Mouse (Mus musculus) intestine, embryonic 14.5 days (tissue): ENCODE measurements around the gene Lrrc49. TPM values are rescaled to one million over a fixed set of nuclear protein-coding genes. Genes with fewer than 3 reads are reported as not detected.

ENCODE experiments used
- ATAC-seq: fragments of 200-750 bp; cut with Nextera tagmentation; replicated peaks from 2 replicates; pipeline ENCODE4 v1.8.0; 2017; ENCODE audit warnings: low read depth, moderate number of reproducible peaks, moderate TSS enrichment, moderate library complexity; ENCODE audit not compliant: low FRiP score, low TSS enrichment
- DNase-seq: peaks from one replicate; pipeline ENCODE4 v3.0.0-alpha.2; 2018; ENCODE audit warnings: low spot score
- H3K27ac ChIP-seq: fragments of 300-500 bp; sonication (generic); 2 replicates; pipeline ENCODE4 v1.5.1; 2014; ENCODE audit warnings: low read depth, mild to moderate bottlenecking, control low read depth
- H3K27me3 ChIP-seq: fragments of 300-500 bp; sonication (generic); replicated peaks from 2 replicates; pipeline ENCODE4 v1.6.1; 2014; ENCODE audit warnings: low read length, control low read depth; ENCODE audit not compliant: control insufficient read depth, insufficient read depth
- H3K36me3 ChIP-seq: fragments of 300-500 bp; sonication (generic); 2 replicates; pipeline ENCODE4 v1.6.1; 2014; ENCODE audit warnings: low read length, control low read depth; ENCODE audit not compliant: control insufficient read depth, insufficient read depth
- H3K4me1 ChIP-seq: fragments of 300-500 bp; sonication (generic); replicated peaks from 2 replicates; pipeline ENCODE4 v1.6.1; 2014; ENCODE audit warnings: low read length, control low read depth, mixed read lengths; ENCODE audit not compliant: control insufficient read depth, insufficient read depth
- H3K4me2 ChIP-seq: fragments of 300-500 bp; sonication (generic); 2 replicates; pipeline ENCODE4 v1.6.1; 2014; ENCODE audit warnings: low read length
- H3K4me3 ChIP-seq: fragments of 300-500 bp; sonication (generic); 2 replicates; pipeline ENCODE4 v1.5.1; 2014; ENCODE audit warnings: low read depth, low read length, control low read depth, mixed read lengths
- H3K9ac ChIP-seq: fragments of 300-500 bp; sonication (generic); 2 replicates; pipeline ENCODE4 v1.6.1; 2014; ENCODE audit warnings: mild to moderate bottlenecking, low read length
- H3K9me3 ChIP-seq: fragments of 300-500 bp; sonication (generic); 2 replicates; pipeline ENCODE4 v1.6.1; 2016; ENCODE audit warnings: low read length, control low read depth; ENCODE audit not compliant: control insufficient read depth
- WGBS: fragments of 180-500 bp; shearing (Covaris S2); extraction: QIAGEN DNeasy Blood & Tissue Kit; methylation state at CpG from one replicate; pipeline ENCODE4 v1.1.7; 2014; 5-methylcytosine and 5-hydroxymethylcytosine counted together
- polyA plus RNA-seq: library from polyadenylated mRNA; unstranded; fragments of >200 nt; fragmentation: Nextera tagmentation; extraction: Ambion mirVana; gene quantifications from 2 replicates; pipeline ENCODE4 v1.2.1, GENCODE M21; 2014

The Lrrc49 gene
- polyA plus RNA-seq, 1 experiment from 2014 or later, result 18.7 TPM

GRCm38 (mm10) chr9:60604971-60605370, 83.0 kb downstream of the Lrrc49 start:
- ATAC-seq (no peak), DNase-seq (no peak)
- no peaks in the 10 kb centered on the region for H3K36me3 ChIP-seq
- H3K4me3 ChIP-seq, result no peak overlapping the region
- WGBS, result 64% methylated on average over 2 of the region's 2 CpGs
- H3K27ac ChIP-seq, result no peak overlapping the region
- H3K4me2 ChIP-seq, result no peak overlapping the region
- H3K9ac ChIP-seq, result no peak overlapping the region
- no peaks in the 10 kb centered on the region for H3K9me3 ChIP-seq
- no peaks in the 10 kb centered on the region for H3K4me1 ChIP-seq
- H3K27me3 ChIP-seq, result no peaks in the 10 kb centered on the region

DNA sequence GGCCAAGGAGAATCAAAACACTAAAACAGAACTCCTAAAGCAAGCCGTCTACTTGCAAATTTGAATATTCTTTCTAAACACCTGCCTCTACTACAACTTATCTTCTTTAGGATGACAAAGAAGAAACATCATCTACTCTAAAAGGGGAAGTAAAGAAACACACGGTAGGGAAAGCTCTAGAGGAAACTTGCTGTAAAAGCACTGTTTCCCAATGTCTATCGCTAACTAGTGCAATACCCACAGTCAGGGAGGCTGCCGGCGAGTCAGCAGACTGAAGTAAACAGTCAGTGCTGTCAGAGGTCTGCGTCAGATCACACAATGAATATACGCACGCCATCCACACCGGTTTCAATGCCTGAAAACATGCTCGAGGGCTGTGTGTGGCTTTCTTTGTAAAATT, 86.0 kb downstream of the Lrrc49 start:
- Histone ChIP-seq H3K4me2 (no peak overlapping the region), H3K27ac (no peak overlapping the region), H3K27me3 (no peaks in the 10 kb centered on the region), H3K4me3 (no peak overlapping the region), H3K36me3 (0 out of 2 replicates have a peak, but pooled peaks cover 6% of the 10 kb centered on the region), H3K9me3 (no peaks in the 10 kb centered on the region), H3K4me1 (no peaks in the 10 kb centered on the region), H3K9ac (no peak overlapping the region)
- 52% methylated on average over 10 of the region's 10 CpGs for WGBS
- DNase-seq, result no peak
- ATAC-seq, result no peak

DNA sequence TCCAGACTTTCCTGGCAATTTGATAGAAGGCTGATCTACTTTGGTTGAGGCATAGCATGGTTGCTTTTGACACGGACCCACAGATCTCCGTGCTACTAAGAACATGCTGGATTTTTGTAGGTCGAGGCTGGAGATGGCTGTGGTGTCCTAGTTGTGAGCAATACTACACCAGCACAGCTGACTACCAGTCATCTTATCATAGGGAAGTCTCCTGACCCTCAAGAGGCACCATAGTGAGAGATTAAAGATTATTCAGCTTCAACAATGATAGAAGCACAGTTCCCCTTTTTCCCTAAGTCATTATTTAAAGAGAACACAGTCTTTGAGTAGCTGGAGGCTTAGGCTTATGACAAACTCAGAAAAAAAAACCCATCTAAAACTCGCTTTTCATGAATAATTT, 87.7 kb downstream of the Lrrc49 start:
- WGBS, result 88% methylated on average over 4 of the region's 4 CpGs
- H3K9ac ChIP-seq, result no peak overlapping the region

DNA sequence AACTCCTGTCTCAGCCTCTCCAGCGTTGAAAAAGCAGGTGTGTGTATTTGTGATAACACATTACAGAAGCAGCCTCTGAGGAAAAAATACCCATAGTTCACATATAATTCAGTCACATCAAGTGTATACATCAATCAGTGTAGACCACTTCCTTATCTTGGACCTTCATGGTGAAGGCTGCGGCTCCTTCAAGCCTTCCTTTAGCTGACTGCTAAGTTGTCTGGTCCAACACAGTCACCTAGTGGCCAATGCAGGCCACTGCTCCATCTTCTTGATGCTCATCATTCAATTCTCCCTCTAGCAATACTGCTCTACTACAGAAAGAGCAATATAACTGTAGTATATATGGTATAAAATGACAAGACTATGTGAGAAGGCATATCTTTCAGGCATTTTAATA, 88.5 kb downstream of the Lrrc49 start:
- DNase-seq, result no peak
- WGBS, result 51% methylated on average over 2 of the region's 2 CpGs
- no peak overlapping the region for H3K4me3 ChIP-seq
- no peaks in the 10 kb centered on the region for H3K4me1 ChIP-seq
- no peaks in the 10 kb centered on the region for H3K9me3 ChIP-seq
- H3K4me2 ChIP-seq, result no peak overlapping the region
- 0 out of 2 replicates have a peak, but pooled peaks have one; percentile 32 for ATAC-seq
- no peak overlapping the region for H3K27ac ChIP-seq
- H3K9ac ChIP-seq, result no peak overlapping the region
- no peaks in the 10 kb centered on the region for H3K27me3 ChIP-seq
- H3K36me3 ChIP-seq, result 0 out of 2 replicates have a peak, but pooled peaks cover 6% of the 10 kb centered on the region

More for the DNA sequence above, 87.7 kb downstream of the Lrrc49 start:
- DNase-seq (no peak), ATAC-seq (no peak)
- Histone ChIP-seq H3K4me1 (no peaks in the 10 kb centered on the region), H3K9me3 (no peaks in the 10 kb centered on the region), H3K36me3 (0 out of 2 replicates have a peak, but pooled peaks cover 6% of the 10 kb centered on the region), H3K4me3 (no peak overlapping the region), H3K27me3 (no peaks in the 10 kb centered on the region), H3K27ac (no peak overlapping the region), H3K4me2 (no peak overlapping the region)

DNA sequence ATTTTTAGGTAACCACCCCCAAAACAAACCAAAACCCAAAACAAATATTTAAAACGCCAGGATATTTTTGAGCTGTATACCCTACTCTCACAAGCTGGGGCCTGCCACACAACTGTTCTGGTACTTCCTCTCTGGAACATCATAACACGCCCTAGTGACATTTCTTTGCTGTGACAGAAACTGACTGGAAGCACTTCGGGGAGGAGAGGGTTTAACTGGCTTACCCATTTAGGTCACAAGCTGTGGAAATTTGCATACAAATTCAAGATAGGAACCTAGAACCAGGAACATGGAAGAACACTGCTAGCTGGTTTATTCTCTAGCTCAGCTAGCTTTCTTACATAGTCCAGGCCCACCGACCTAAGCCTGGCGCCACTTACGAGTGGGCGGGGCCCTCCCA, 92.6 kb downstream of the Lrrc49 start:
- no peak overlapping the region for H3K27ac ChIP-seq
- ATAC-seq, result no peak
- 0 out of 2 replicates have a peak, but pooled peaks cover 6% of the 10 kb centered on the region for H3K36me3 ChIP-seq
- whole genome bisulfite sequencing, result 61% methylated on average over 7 of the region's 7 CpGs
- DNase-seq, result no peak
- no peaks in the 10 kb centered on the region for H3K27me3 ChIP-seq
- no peak overlapping the region for H3K4me3 ChIP-seq
- H3K9me3 ChIP-seq, result no peaks in the 10 kb centered on the region
- H3K9ac ChIP-seq, result no peak overlapping the region
- no peak overlapping the region for H3K4me2 ChIP-seq
- H3K4me1 ChIP-seq, result no peaks in the 10 kb centered on the region

DNA sequence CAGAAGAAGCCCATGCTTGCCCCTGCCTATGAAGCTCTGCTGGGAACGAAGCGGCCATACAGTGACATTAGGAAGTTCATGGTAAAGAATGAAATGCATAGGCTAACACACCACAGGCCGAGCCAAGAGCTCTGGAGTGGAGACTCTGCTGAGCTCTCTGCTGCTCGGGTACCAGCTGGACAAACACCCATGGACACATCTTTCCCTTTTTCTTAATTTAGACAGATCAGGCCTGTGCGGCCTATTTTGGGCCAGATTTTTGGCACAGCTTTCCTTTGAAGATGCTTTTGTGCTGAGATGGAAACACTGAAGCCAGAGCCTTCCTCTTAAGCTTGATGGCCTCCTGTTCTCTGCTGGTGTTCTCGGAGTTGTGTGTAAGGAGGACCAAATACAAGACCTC, 95.0 kb downstream of the Lrrc49 start:
- no peaks in the 10 kb centered on the region for H3K27me3 ChIP-seq
- H3K27ac ChIP-seq, result peak overlapping the region; percentile 19; the same call in 1 of the 2 replicates
- H3K4me1 ChIP-seq, result no peaks in the 10 kb centered on the region
- no peak overlapping the region for H3K4me2 ChIP-seq
- 62% methylated on average over 6 of the region's 6 CpGs for WGBS
- no peak overlapping the region for H3K4me3 ChIP-seq
- no peak for ATAC-seq
- H3K9me3 ChIP-seq, result no peaks in the 10 kb centered on the region
- no peak for DNase-seq
- no peak overlapping the region for H3K9ac ChIP-seq
- no peaks in the 10 kb centered on the region for H3K36me3 ChIP-seq

GRCm38 (mm10) chr9:60592363-60592762, 95.6 kb downstream of the Lrrc49 start:
- DNase-seq (no peak), ATAC-seq (no peak)
- Histone ChIP-seq H3K27me3 (no peaks in the 10 kb centered on the region), H3K27ac (no peak overlapping the region), H3K36me3 (no peaks in the 10 kb centered on the region), H3K4me1 (no peaks in the 10 kb centered on the region), H3K9me3 (no peaks in the 10 kb centered on the region), H3K4me2 (no peak overlapping the region), H3K9ac (no peak overlapping the region), H3K4me3 (no peak overlapping the region)
- WGBS, result 52% methylated on average over 5 of the region's 5 CpGs

DNA sequence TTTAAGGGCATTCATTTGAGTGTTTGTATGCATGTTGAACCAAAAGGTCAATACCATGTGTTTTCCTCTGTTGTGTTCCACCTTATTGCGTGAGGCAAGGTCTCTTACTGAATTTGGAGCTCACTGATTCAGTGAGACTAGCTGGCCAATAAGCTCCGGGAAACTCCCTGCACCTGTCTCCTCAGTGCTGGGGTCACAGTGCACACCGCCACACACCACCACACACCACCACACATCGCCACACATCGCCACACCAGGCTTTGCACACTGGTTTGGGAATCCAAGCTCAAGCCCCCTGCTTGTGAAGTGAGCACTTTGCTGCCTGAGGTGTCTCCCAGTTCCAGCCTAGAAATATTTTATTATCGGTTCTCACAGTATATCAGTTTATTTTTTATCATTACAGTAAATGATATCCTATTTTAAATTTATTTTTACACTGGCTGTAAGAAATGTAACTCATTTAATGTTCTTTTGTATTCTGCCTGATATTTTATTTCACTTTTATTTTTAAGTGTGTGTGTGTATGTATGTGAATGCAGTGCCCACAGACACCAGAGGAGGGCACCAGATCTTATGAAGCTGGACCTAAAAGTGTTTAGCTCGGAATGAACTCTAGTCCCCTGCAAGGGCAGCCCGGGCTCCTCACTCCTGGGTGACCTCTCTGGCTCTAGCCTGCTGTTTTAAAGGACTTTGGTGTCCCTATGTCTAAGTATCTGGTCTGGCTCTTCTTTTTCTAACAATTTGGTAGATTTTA, 96.9 kb downstream of the Lrrc49 start:
- Histone ChIP-seq H3K27me3 (no peaks in the 10 kb centered on the region), H3K36me3 (no peaks in the 10 kb centered on the region), H3K4me1 (no peaks in the 10 kb centered on the region), H3K4me3 (no peak overlapping the region), H3K9me3 (no peaks in the 10 kb centered on the region), H3K27ac (no peak overlapping the region), H3K9ac (no peak overlapping the region), H3K4me2 (no peak overlapping the region)
- ATAC-seq (no peak), DNase-seq (no peak)
- WGBS, result 93% methylated on average over 8 of the region's 8 CpGs

DNA sequence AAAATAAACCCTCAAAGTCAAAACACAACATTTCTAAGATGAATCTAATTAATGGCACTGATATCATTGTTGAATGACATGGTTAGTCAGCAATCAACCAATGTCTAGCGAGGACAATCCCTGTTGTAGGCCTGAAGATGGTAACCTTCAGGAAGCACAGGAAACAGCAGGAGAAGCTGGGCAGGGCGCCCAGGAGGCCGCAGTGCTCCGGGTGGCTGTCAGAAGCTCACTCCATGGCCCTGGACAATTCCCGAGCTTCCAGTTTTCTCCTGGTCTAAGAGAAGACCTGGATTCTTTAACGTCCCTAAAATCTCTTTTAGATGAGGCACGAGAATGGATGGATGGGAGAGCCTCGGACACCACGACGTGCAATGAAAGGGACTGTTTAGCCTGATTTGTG, 99.0 kb downstream of the Lrrc49 start:
- ATAC-seq, result no peak
- DNase-seq, result no peak
- Histone ChIP-seq H3K4me1 (no peaks in the 10 kb centered on the region), H3K9me3 (no peaks in the 10 kb centered on the region), H3K27me3 (no peaks in the 10 kb centered on the region), H3K27ac (no peak overlapping the region), H3K9ac (no peak overlapping the region), H3K36me3 (peaks cover 6% of the 10 kb centered on the region; the same call in 1 of the 2 replicates), H3K4me3 (no peak overlapping the region), H3K4me2 (no peak overlapping the region)
- 88% methylated on average over 10 of the region's 10 CpGs for WGBS
